Mouse (Mus musculus) CH12.LX (cell line): ENCODE results near the gene Zdhhc1.

ENCODE experiments used
- E2F4 ChIP-seq: IDR thresholded peaks from 2 replicates; pipeline ENCODE4 v1.6.1; 2011; ENCODE audit warnings: low read depth, low read length, improper control_type of control experiment; ENCODE audit not compliant: insufficient replicate concordance
- POLR2A ChIP-seq: IDR thresholded peaks from 2 replicates; pipeline ENCODE4 v1.6.1; 2011; ENCODE audit warnings: low read depth, mild to moderate bottlenecking, improper control_type of control experiment, low read length

DNA sequence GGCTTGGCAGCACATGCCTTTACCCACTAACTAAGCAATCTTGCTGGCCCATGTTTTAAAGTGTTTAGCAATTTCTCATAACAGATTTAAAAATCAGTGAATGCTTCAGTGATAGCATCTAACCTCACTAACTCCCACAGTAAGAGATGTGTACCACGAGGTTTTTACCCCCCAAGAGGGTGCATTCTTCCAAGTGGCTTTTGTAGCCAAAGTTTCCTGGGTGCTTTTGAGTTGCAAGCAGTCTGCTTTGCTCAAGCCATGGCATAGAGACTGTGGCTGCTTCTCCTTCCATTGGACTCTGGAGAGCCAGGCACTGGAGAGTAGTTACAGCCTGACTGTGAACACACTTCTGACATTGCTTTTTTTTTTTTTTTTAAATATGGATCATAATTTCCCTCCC, 7.4 kb downstream of the Zdhhc1 start:
- TF ChIP-seq E2F4 (no peak), POLR2A (no peak)
